Mouse (Mus musculus) myocyte (in vitro differentiated cells): ENCODE data around the gene Rag2. TPM values are rescaled to one million over a fixed set of nuclear protein-coding genes. Genes with fewer than 3 reads are reported as not detected.

ENCODE experiments used
- H3K27me3 ChIP-seq: one replicate; pipeline ENCODE4 v1.6.1; 2011; ENCODE audit not compliant: control insufficient read depth, insufficient read depth, insufficient read length
- H3K36me3 ChIP-seq: one replicate; pipeline ENCODE4 v1.6.1; 2011; ENCODE audit not compliant: control insufficient read depth, insufficient read depth
- H3K4me2 ChIP-seq: one replicate; pipeline ENCODE4 v1.6.1; 2011; ENCODE audit warnings: low read depth, control low read depth
- H3K4me3 ChIP-seq: one replicate; pipeline ENCODE4 v1.5.1; 2011; ENCODE audit warnings: mild to moderate bottlenecking, control low read depth, moderate library complexity
- H3K79me2 ChIP-seq: one replicate; pipeline ENCODE4 v1.6.1; 2011; ENCODE audit not compliant: control insufficient read depth, insufficient read depth
- H3ac ChIP-seq: one replicate; pipeline ENCODE4 v1.6.1; 2011; ENCODE audit not compliant: control insufficient read depth, insufficient read length
- CEBPB ChIP-seq: IDR thresholded peaks from 2 replicates; pipeline ENCODE4 v1.6.1; 2011; ENCODE audit warnings: mild to moderate bottlenecking, moderate library complexity; ENCODE audit not compliant: poor library complexity, insufficient read depth, severe bottlenecking
- E2F4 ChIP-seq: IDR thresholded peaks from one replicate; pipeline ENCODE4 v1.6.1; 2011; ENCODE audit warnings: mild to moderate bottlenecking, control low read depth, moderate library complexity; ENCODE audit not compliant: insufficient read depth
- MAX ChIP-seq: IDR thresholded peaks from one replicate; pipeline ENCODE4 v1.6.1; 2011; ENCODE audit warnings: low read depth, mild to moderate bottlenecking, control low read depth
- MYOD1 ChIP-seq, 3 experiments: IDR thresholded peaks; one replicate each; pipeline ENCODE4 v1.6.1; 2011; ENCODE audit warnings: control low read depth in 2 of 3, low read depth in 2 of 3, mild to moderate bottlenecking in 2 of 3, moderate library complexity in 1 of 3; ENCODE audit not compliant: insufficient read length in 2 of 3, control insufficient read depth in 1 of 3
- MYOG ChIP-seq, 3 experiments: IDR thresholded peaks; one replicate each; pipeline ENCODE4 v1.6.1; 2011; ENCODE audit warnings: control low read depth in 2 of 3, low read depth in 2 of 3, mild to moderate bottlenecking in 2 of 3; ENCODE audit not compliant: insufficient read length in 2 of 3, control insufficient read depth in 1 of 3, insufficient read depth in 1 of 3
- POLR2A ChIP-seq: IDR thresholded peaks from one replicate; pipeline ENCODE4 v1.6.1; 2011; ENCODE audit warnings: low read depth, mild to moderate bottlenecking, control low read depth, moderate library complexity; ENCODE audit not compliant: insufficient read length
- POLR2AphosphoS2 ChIP-seq: IDR thresholded peaks from one replicate; pipeline ENCODE4 v1.6.1; 2011; ENCODE audit warnings: low read depth, control low read depth; ENCODE audit not compliant: insufficient read length
- REST ChIP-seq: IDR thresholded peaks from one replicate; pipeline ENCODE4 v1.6.1; 2011; ENCODE audit warnings: mild to moderate bottlenecking, control low read depth, moderate library complexity; ENCODE audit not compliant: insufficient read depth, insufficient read length
- SRF ChIP-seq: IDR thresholded peaks from one replicate; pipeline ENCODE4 v1.6.1; 2011; ENCODE audit warnings: low read depth; ENCODE audit not compliant: control insufficient read depth, insufficient read length
- TCF12 ChIP-seq: IDR thresholded peaks from one replicate; pipeline ENCODE4 v1.6.1; 2011; ENCODE audit warnings: mild to moderate bottlenecking, control low read depth; ENCODE audit not compliant: poor library complexity, insufficient read depth, severe bottlenecking
- TCF3 ChIP-seq: IDR thresholded peaks from one replicate; pipeline ENCODE4 v1.6.1; 2011; ENCODE audit warnings: low read depth, control low read depth; ENCODE audit not compliant: insufficient read length
- USF1 ChIP-seq: IDR thresholded peaks from one replicate; pipeline ENCODE4 v1.6.1; 2011; ENCODE audit warnings: low read depth, mild to moderate bottlenecking, control low read depth, moderate library complexity
- polyA plus RNA-seq: library from polyadenylated mRNA; unstranded; fragments of >200 nt; fragmentation: generic; extraction: Trizol; gene quantifications from one replicate; pipeline ENCODE4 v1.2.1, GENCODE M21; 2012; ENCODE audit warnings: missing spikeins

Gene Rag2
- polyA plus RNA-seq, 1 experiment = not detected

DNA sequence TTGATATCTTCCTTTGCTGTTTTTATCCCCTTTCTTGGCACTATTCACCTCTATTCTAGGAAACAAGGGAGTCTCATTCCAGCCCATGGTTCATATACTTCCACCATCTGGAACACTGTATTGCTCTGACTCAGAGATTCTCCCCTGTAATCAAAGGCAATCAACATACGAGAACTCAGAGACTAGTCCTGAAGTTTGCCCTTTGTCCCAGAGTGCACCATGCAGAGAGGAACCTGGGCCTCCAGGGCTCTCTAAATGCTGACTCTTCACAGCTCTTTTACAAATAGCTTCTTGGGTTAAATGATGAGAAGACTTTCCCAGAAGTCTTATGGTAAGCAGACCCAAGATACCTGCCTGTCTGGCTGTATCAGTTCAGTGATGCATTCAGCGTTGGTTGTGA, 36.0 kb downstream of the Rag2 start:
- H3K4me2 ChIP-seq = no peak overlapping the region
- no peak overlapping the region for H3ac ChIP-seq
- H3K4me3 ChIP-seq = no peak overlapping the region
- peaks cover 38% of the 10 kb centered on the region for H3K27me3 ChIP-seq
- TF ChIP-seq POLR2A (no peak), MYOG (IDR thresholded peaks at IDR 0.05; ENCODE audit: control insufficient read depth in 1 of 3, insufficient read depth in 1 of 3, insufficient read length in 2 of 3, low read depth in 2 of 3) (no peak), POLR2AphosphoS2 (no peak), TCF12 (no peak), SRF (no peak), TCF3 (no peak), E2F4 (no peak), CEBPB (no peak)
- no peaks in the 10 kb centered on the region for H3K79me2 ChIP-seq
- H3K36me3 ChIP-seq = no peaks in the 10 kb centered on the region

DNA sequence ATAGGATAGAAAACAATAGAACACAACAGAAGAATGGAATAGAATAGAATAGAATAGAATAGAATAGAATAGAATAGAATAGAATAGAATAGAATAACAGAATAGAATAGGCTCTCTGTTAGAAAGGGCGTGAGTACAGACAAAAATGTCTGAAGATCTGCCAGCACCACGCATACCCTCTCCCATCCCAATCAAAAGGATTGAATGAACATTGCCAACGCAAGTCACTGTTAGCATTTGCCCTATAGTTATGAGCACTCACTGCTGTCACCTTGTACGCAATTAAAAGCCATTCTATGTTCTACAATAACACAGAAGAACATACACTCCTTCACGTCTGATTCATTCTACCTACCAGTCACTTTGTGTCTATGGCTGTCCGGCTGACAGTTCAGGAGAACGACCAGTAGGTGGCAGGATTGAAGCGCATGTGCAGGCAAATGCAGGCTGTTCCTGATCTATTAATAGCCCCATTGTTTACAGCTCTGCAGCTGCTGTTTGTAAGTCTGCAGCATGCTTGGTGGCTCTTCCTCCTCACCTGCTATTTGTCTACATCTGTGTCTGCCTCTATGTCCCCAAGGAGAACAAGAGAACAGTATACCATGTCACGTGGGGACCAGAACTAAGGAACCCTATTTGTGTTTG, 40.7 kb downstream of the Rag2 start:
- Histone ChIP-seq H3K4me3 (no peak overlapping the region), H3K4me2 (no peak overlapping the region)
- no peak for TF ChIP-seq E2F4
- TF ChIP-seq USF1 = peak; percentile 38
- TF ChIP-seq MYOG (IDR thresholded peaks at IDR 0.05; ENCODE audit: control insufficient read depth in 1 of 3, insufficient read depth in 1 of 3, insufficient read length in 2 of 3, low read depth in 2 of 3) = peak; percentile 27 to 77 (median 73)
- TF ChIP-seq POLR2AphosphoS2 = no peak
- TF ChIP-seq CEBPB = no peak
- no peak for TF ChIP-seq REST
- peak; percentile 41 for TF ChIP-seq TCF12
- no peak for TF ChIP-seq POLR2A
- peak; percentile 25 to 88 (median 76) for TF ChIP-seq MYOD1 (IDR thresholded peaks at IDR 0.05; ENCODE audit: control insufficient read depth in 1 of 3, insufficient read length in 2 of 3, low read depth in 2 of 3)
- no peak for TF ChIP-seq SRF
- peak; percentile 47 for TF ChIP-seq TCF3

DNA sequence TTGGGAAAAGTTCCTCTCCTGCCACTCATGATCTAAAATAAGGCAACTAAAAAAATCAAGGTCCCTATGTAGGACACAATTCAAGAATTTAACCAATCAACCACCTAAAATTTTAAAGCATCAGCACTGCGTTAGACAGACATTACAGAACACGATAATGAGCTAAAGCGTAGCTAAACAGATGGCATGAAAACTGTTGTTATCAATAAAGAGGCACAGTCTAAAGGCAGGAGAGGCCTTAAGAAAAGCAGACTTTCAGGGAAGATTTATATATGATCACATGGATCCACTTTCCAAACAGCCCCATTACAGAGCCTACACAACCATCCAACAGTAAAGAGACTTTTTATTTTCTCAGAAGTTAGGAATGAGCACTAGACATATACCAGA, 41.2 kb downstream of the Rag2 start:
- Histone ChIP-seq H3K27me3 (peaks cover 15% of the 10 kb centered on the region), H3K4me2 (no peak overlapping the region), H3K36me3 (no peaks in the 10 kb centered on the region), H3K79me2 (no peaks in the 10 kb centered on the region), H3K4me3 (no peak overlapping the region), H3ac (no peak overlapping the region)
- TF ChIP-seq E2F4 (no peak), POLR2AphosphoS2 (no peak), CEBPB (no peak), TCF3 (no peak), MYOD1 (IDR thresholded peaks at IDR 0.05; ENCODE audit: control insufficient read depth in 1 of 3, insufficient read length in 2 of 3, low read depth in 2 of 3) (no peak), REST (no peak), MAX (no peak), MYOG (IDR thresholded peaks at IDR 0.05; ENCODE audit: control insufficient read depth in 1 of 3, insufficient read depth in 1 of 3, insufficient read length in 2 of 3, low read depth in 2 of 3) (no peak), SRF (no peak), TCF12 (no peak), USF1 (no peak), POLR2A (no peak)

More for the DNA sequence above, 40.7 kb downstream of the Rag2 start:
- Histone ChIP-seq H3K27me3 (peaks cover 18% of the 10 kb centered on the region), H3K36me3 (no peaks in the 10 kb centered on the region), H3ac (no peak overlapping the region), H3K79me2 (no peaks in the 10 kb centered on the region)

DNA sequence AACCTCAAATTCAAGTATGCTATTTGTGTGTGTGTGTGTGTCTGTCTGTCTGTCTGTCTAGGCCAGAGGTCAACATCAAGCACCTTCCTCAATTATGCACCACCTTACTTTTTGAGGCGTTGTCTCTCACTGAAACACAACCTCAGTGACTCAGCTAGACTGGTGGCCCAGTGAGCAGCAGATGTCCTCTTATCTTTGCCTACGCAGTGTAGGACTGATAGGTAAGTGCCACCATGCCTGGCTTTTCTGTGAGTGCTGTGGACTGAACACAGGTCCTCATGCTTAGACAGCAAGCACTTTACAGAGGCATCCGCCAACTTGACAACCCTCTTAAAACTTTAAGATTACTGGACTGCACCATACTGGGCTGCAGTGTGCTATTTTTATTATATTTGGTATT, 44.2 kb downstream of the Rag2 start:
- TF ChIP-seq USF1 (no peak), E2F4 (no peak), CEBPB (no peak), TCF12 (no peak), POLR2A (no peak), MAX (no peak), TCF3 (no peak), SRF (no peak), MYOG (IDR thresholded peaks at IDR 0.05; ENCODE audit: control insufficient read depth in 1 of 3, insufficient read depth in 1 of 3, insufficient read length in 2 of 3, low read depth in 2 of 3) (no peak), MYOD1 (IDR thresholded peaks at IDR 0.05; ENCODE audit: control insufficient read depth in 1 of 3, insufficient read length in 2 of 3, low read depth in 2 of 3) (no peak)
- H3K27me3 ChIP-seq = peaks cover 23% of the 10 kb centered on the region
- no peak overlapping the region for H3ac ChIP-seq
- no peak overlapping the region for H3K4me3 ChIP-seq
- no peaks in the 10 kb centered on the region for H3K79me2 ChIP-seq
- no peak overlapping the region for H3K4me2 ChIP-seq
- H3K36me3 ChIP-seq = no peaks in the 10 kb centered on the region

DNA sequence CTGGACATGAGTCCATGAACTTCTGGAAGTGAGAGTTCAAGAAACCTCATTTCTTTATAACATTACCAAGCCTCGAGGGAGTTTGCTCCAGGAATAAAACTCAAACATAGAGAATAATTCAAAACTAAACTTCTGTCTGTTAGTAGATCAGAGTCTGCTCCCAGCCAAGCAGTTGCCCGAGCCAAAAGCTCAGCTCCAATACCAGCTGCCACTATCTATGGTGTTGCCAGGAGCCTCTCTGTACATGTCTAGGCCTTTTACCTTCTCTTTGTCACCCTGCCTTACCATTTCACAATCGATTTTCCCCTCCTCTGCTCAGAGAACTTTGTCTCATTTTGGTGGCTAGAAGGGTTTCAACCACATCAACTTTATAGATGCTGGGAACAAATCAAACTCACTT, 49.0 kb downstream of the Rag2 start:
- peaks cover 1% of the 10 kb centered on the region for H3K79me2 ChIP-seq
- no peaks in the 10 kb centered on the region for H3K36me3 ChIP-seq
- H3K27me3 ChIP-seq = peaks cover 36% of the 10 kb centered on the region
- H3K4me3 ChIP-seq = no peak overlapping the region
- no peak overlapping the region for H3K4me2 ChIP-seq
- TF ChIP-seq E2F4 (no peak), CEBPB (no peak), MYOG (IDR thresholded peaks at IDR 0.05; ENCODE audit: control insufficient read depth in 1 of 3, insufficient read depth in 1 of 3, insufficient read length in 2 of 3, low read depth in 2 of 3) (no peak), TCF12 (no peak), POLR2A (no peak), SRF (no peak), POLR2AphosphoS2 (no peak)
- no peak overlapping the region for H3ac ChIP-seq
